Mouse (Mus musculus) testis, adult 10 weeks (tissue): Measurements from ENCODE around the gene Tomm40. TPM values are rescaled to one million over a fixed set of nuclear protein-coding genes. Genes with fewer than 3 reads are reported as not detected.

Experiments used
- polyA plus RNA-seq: library from polyadenylated mRNA; stranded (reverse); fragments of 350-450 nt; fragmentation: Illumina TruSeq; extraction: RNeasy Lipid Tissue Mini Kit (QIAGEN cat#74804); gene quantifications from one replicate; pipeline ENCODE4 v1.2.3, GENCODE M21; 2014; ENCODE audit warnings: low read depth, low replicate concordance

Gene Tomm40
- 0.38 TPM for polyA plus RNA-seq

GRCm38 (mm10) chr7:19715239-19716054 is at the start of gene Tomm40:
Tomm40 (minus strand) TSS chr7:19715438.

GRCm38 (mm10) chr7:19750217-19751069 is 35.2 kb upstream of the Tomm40 start, which contains the start of gene Nectin2:
Nectin2 (minus strand) TSS chr7:19750483.

GRCm38 (mm10) chr7:19698907-19699826 is 16.1 kb downstream of the Tomm40 start, which contains the start of gene Apoe:
Apoe (minus strand) TSS chr7:19699188.

GRCm38 (mm10) chr7:19691873-19692865 is 23.1 kb downstream of the Tomm40 start, which contains the start of gene Apoc1:
Apoc1 (minus strand) TSS chr7:19692660.

GRCm38 (mm10) chr7:19681202-19681694 is 34.0 kb downstream of the Tomm40 start, which contains the start of the genes Gm44805 and Apoc4:
Gm44805 (minus strand) TSS chr7:19681423.
Apoc4 (minus strand) TSS chr7:19681479.

GRCm38 (mm10) chr7:19677872-19678271 is 37.4 kb downstream of the Tomm40 start, which contains the start of gene Apoc2:
Apoc2 (minus strand) TSS chr7:19677941.

GRCm38 (mm10) chr7:19664955-19665841 is 50.0 kb downstream of the Tomm40 start, which contains the start of gene Clptm1:
Clptm1 (minus strand) TSS chr7:19665033.

Other genes starting within 250 kb of the Tomm40 start
- gene Bloc1s3, start 207.1 kb downstream of the Tomm40 start, polyA plus RNA-seq: 2.0 TPM
- gene Trappc6a, start 207.0 kb downstream of the Tomm40 start, polyA plus RNA-seq: not detected
- not detected for gene Nkpd1, start 197.6 kb downstream of the Tomm40 start, polyA plus RNA-seq
- gene Ppp1r37, start 152.4 kb downstream of the Tomm40 start, polyA plus RNA-seq: 0.43 TPM
- gene Zfp296, start 138.2 kb downstream of the Tomm40 start, polyA plus RNA-seq: not detected
- 12.5 TPM for gene Gemin7, start 137.8 kb downstream of the Tomm40 start, polyA plus RNA-seq
- gene Clasrp, start 111.0 kb downstream of the Tomm40 start, polyA plus RNA-seq: 3.3 TPM
- 0.39 TPM for gene Relb, start 86.0 kb downstream of the Tomm40 start, polyA plus RNA-seq
- gene Clptm1, start 50.4 kb downstream of the Tomm40 start, polyA plus RNA-seq: 17.7 TPM
- gene Apoc2, start 37.5 kb downstream of the Tomm40 start, polyA plus RNA-seq: not detected
- not detected for gene Gm44805, start 34.0 kb downstream of the Tomm40 start, polyA plus RNA-seq
- not detected for gene Apoc4, start 34.0 kb downstream of the Tomm40 start, polyA plus RNA-seq
- gene Apoc1, start 22.8 kb downstream of the Tomm40 start, polyA plus RNA-seq: 9.0 TPM
- gene Apoe, start 16.2 kb downstream of the Tomm40 start, polyA plus RNA-seq: 3.0 TPM
- gene Nectin2, start 35.0 kb upstream of the Tomm40 start, polyA plus RNA-seq: 7.8 TPM
- gene Bcam, start 55.6 kb upstream of the Tomm40 start, polyA plus RNA-seq: not detected
- not detected for gene Cblc, start 81.4 kb upstream of the Tomm40 start, polyA plus RNA-seq
- 0.53 TPM for gene Bcl3, start 107.3 kb upstream of the Tomm40 start, polyA plus RNA-seq
- not detected for gene Gm19345, start 136.6 kb upstream of the Tomm40 start, polyA plus RNA-seq
- not detected for gene Ceacam16, start 145.9 kb upstream of the Tomm40 start, polyA plus RNA-seq
- not detected for gene Ceacam19, start 172.5 kb upstream of the Tomm40 start, polyA plus RNA-seq
- gene Pvr, start 205.7 kb upstream of the Tomm40 start, polyA plus RNA-seq: 7.9 TPM
- gene Igsf23, start 235.3 kb upstream of the Tomm40 start, polyA plus RNA-seq: not detected
- 1.4 TPM for gene Ceacam20, start 250.0 kb upstream of the Tomm40 start, polyA plus RNA-seq